Comparison of ENCODE assay signal across 8 mouse cellular contexts in genomic region chr12:80129531-80129930, GRCm38 (mm10). TPM values are rescaled to one million over a fixed set of nuclear protein-coding genes. Genes with fewer than 3 reads are reported as not detected.
DNase-seq lines count a peak whose midpoint lies in the region; ATAC-seq and TF ChIP-seq lines count a peak whose summit lies in the region.

No protein-coding gene starts in this region.

- ATAC-seq in heart, embryonic 12.5 days (ENCODE audit: insufficient number of reproducible peaks, low FRiP score) = no peak
- no peak for ATAC-seq in intestine, postnatal 0 days
- no peak for ATAC-seq in frontal cortex, adult (ENCODE audit: low TSS enrichment)
- ATAC-seq in midbrain, embryonic 14.5 days (ENCODE audit: low FRiP score, low TSS enrichment) = no peak

- no peak overlapping the region for H3K9ac ChIP-seq in heart, embryonic 12.5 days
- no peak overlapping the region for H3K9ac ChIP-seq in MEL (ENCODE audit: control insufficient read depth, low read depth, low read length, poor library complexity, severe bottlenecking)
- 0 out of 2 replicates have a peak overlapping the region, but pooled peaks have one; percentile 12 for H3K9ac ChIP-seq in intestine, postnatal 0 days (ENCODE audit: low read depth, low read length)
- H3K9ac ChIP-seq in midbrain, embryonic 14.5 days (replicated peaks; ENCODE audit: low read length) = no peak overlapping the region

- no peaks in the 10 kb centered on the region for H3K27me3 ChIP-seq in heart, embryonic 12.5 days (replicated peaks)
- no peaks in the 10 kb centered on the region for H3K27me3 ChIP-seq in MEL (ENCODE audit: control insufficient read depth in 1 of 2, insufficient read depth in 2 of 2, low read length in 2 of 2)
- no peaks in the 10 kb centered on the region for H3K27me3 ChIP-seq in intestine, postnatal 0 days (replicated peaks; ENCODE audit: control insufficient read depth, insufficient read depth, low read length)
- H3K27me3 ChIP-seq in midbrain, embryonic 14.5 days (ENCODE audit: control insufficient read depth, insufficient read depth, low read length) = no peaks in the 10 kb centered on the region

- H3K9me3 ChIP-seq in heart, embryonic 12.5 days (replicated peaks) = no peaks in the 10 kb centered on the region
- no peaks in the 10 kb centered on the region for H3K9me3 ChIP-seq in MEL (replicated peaks; ENCODE audit: insufficient read depth, low read length)
- no peaks in the 10 kb centered on the region for H3K9me3 ChIP-seq in intestine, postnatal 0 days (ENCODE audit: control insufficient read depth)
- H3K9me3 ChIP-seq in midbrain, embryonic 14.5 days (ENCODE audit: control insufficient read depth, low read length) = no peaks in the 10 kb centered on the region

- peaks cover 2% of the 10 kb centered on the region; the same call in 1 of the 2 replicates for H3K79me2 ChIP-seq in MEL (ENCODE audit: control insufficient read depth, insufficient read depth, low read length, poor library complexity)

- no peak for DNase-seq in heart, adult 11 months
- peak; percentile 52 for DNase-seq in MEL (ENCODE audit: low read depth, low spot score)
- DNase-seq in lung, postnatal 14 days = peak; percentile 64
- no peak for DNase-seq in urinary bladder, adult 18-20 months (ENCODE audit: low spot score in 2 of 2)
- DNase-seq in midbrain, embryonic 14.5 days = no peak

- peak overlapping the region; percentile 97; the same call in 1 of the 2 replicates for H3K27ac ChIP-seq in heart, embryonic 12.5 days (ENCODE audit: poor library complexity, severe bottlenecking)
- no peak overlapping the region for H3K27ac ChIP-seq in MEL (ENCODE audit: control insufficient read depth, low read depth, low read length)
- H3K27ac ChIP-seq in intestine, postnatal 0 days (ENCODE audit: low read depth, low read length) = 0 out of 2 replicates have a peak overlapping the region, but pooled peaks have one; percentile 99
- no peak overlapping the region for H3K27ac ChIP-seq in midbrain, embryonic 14.5 days (replicated peaks; ENCODE audit: low read depth, low read length)

- TF ChIP-seq POLR2A in MEL (IDR thresholded peaks at IDR 0.05; ENCODE audit: control insufficient read depth in 1 of 2, insufficient read depth in 1 of 2, low read depth in 1 of 2, low read length in 2 of 2, poor library complexity in 1 of 2) = no peak

- no peak overlapping the region for H3K4me2 ChIP-seq in heart, embryonic 12.5 days
- H3K4me2 ChIP-seq in intestine, postnatal 0 days (replicated peaks; ENCODE audit: low read depth) = peak overlapping the region; percentile 70; the same call in 1 of the 2 replicates
- H3K4me2 ChIP-seq in midbrain, embryonic 14.5 days (ENCODE audit: low read length) = no peak overlapping the region

- no peak for TF ChIP-seq RAD21 in MEL (IDR thresholded peaks at IDR 0.05; ENCODE audit: low read depth, low read length)

- no peak overlapping the region for H3K4me3 ChIP-seq in heart, embryonic 12.5 days
- no peak overlapping the region for H3K4me3 ChIP-seq in MEL (ENCODE audit: control insufficient read depth in 1 of 2, insufficient read depth in 1 of 2, low read depth in 2 of 2, low read length in 2 of 2)
- H3K4me3 ChIP-seq in intestine, postnatal 0 days (ENCODE audit: low read depth, low read length) = no peak overlapping the region
- no peak overlapping the region for H3K4me3 ChIP-seq in midbrain, embryonic 14.5 days (replicated peaks; ENCODE audit: low read depth, low read length)

- WGBS in heart, embryonic 12.5 days = 94% methylated on average over 8 of the region's 8 CpGs
- WGBS in intestine, postnatal 0 days = 93% methylated on average over 8 of the region's 8 CpGs
- WGBS in midbrain, embryonic 14.5 days = 98% methylated on average over 8 of the region's 8 CpGs

- no peak for TF ChIP-seq EP300 in MEL (IDR thresholded peaks at IDR 0.05; ENCODE audit: low read depth in 1 of 2, low read length in 2 of 2)

- TF ChIP-seq CTCF in MEL (IDR thresholded peaks at IDR 0.05 in 2 of 3, conservative IDR thresholded peaks at IDR 0.05 in 1 of 3; ENCODE audit: control insufficient read depth in 1 of 3, insufficient read depth in 1 of 3, low read depth in 2 of 3, low read length in 3 of 3, poor library complexity in 1 of 3, severe bottlenecking in 1 of 3) = peak; percentile 37 to 57 (median 51)
- peak; percentile 65 for TF ChIP-seq CTCF in intestine, postnatal 0 days (IDR thresholded peaks at IDR 0.05; ENCODE audit: low read depth)

- peaks cover 32% of the 10 kb centered on the region for H3K4me1 ChIP-seq in heart, embryonic 12.5 days (replicated peaks)
- H3K4me1 ChIP-seq in MEL (ENCODE audit: control insufficient read depth in 1 of 2, insufficient read depth in 2 of 2, low read length in 2 of 2) = peaks cover 16 to 20% of the 10 kb centered on the region in 2 experiments; a peak in 3 of 4 replicates
- peaks cover 13% of the 10 kb centered on the region for H3K4me1 ChIP-seq in intestine, postnatal 0 days (replicated peaks; ENCODE audit: control insufficient read depth, insufficient read depth, low read length)
- peaks cover 24% of the 10 kb centered on the region for H3K4me1 ChIP-seq in midbrain, embryonic 14.5 days (ENCODE audit: control insufficient read depth, insufficient read depth, low read length)

- peaks cover 22% of the 10 kb centered on the region for H3K36me3 ChIP-seq in heart, embryonic 12.5 days
- H3K36me3 ChIP-seq in MEL (ENCODE audit: control insufficient read depth in 1 of 2, insufficient read depth in 2 of 2, low read length in 2 of 2) = peaks cover 0 to 17% of the 10 kb centered on the region in 2 experiments; a peak in 2 of 4 replicates
- no peaks in the 10 kb centered on the region for H3K36me3 ChIP-seq in intestine, postnatal 0 days (ENCODE audit: control insufficient read depth, insufficient read depth)
- no peaks in the 10 kb centered on the region for H3K36me3 ChIP-seq in midbrain, embryonic 14.5 days (ENCODE audit: control insufficient read depth, insufficient read depth, low read length)

TF ChIP-seq in MEL, 35 proteins besides CTCF, POLR2A, EP300 and RAD21:
- TF ChIP-seq SMC3 (IDR thresholded peaks at IDR 0.05; ENCODE audit: low read depth, low read length) (peak; percentile 32; the same call in 1 of the 2 replicates), NRF1 (IDR thresholded peaks at IDR 0.05; ENCODE audit: insufficient read depth, low read depth, low read length, poor library complexity, severe bottlenecking) (no peak)

RNA-seq across cellular contexts. Expression of gene Zfp36l1, which starts 16.7 kb away (rescaled TPM):
- polyA plus RNA-seq in heart, embryonic 12.5 days (2016; fragmentation: Nextera tagmentation; extraction: Ambion mirVana) = 98.4 and 101 TPM in 2 replicates
- 1.2 and 1.5 TPM in 2 replicates for total RNA-seq in MEL (2012; rRNA removed)
- polyA plus RNA-seq in MEL (2012; ENCODE audit: insufficient read depth in 1 of 2, insufficient read length in 2 of 2, low read depth in 1 of 2, low replicate concordance in 2 of 2, missing spikeins in 1 of 2) = 10 to 100 TPM in 1 of 2 experiments, not detected in 1; 22.5 TPM
- 77.9 and 80.7 TPM in 2 replicates for polyA plus RNA-seq in intestine, postnatal 0 days (2015; fragmentation: Nextera tagmentation; extraction: Ambion mirVana)
- 32.3 and 52.3 TPM in 2 replicates for polyA plus RNA-seq in midbrain, embryonic 14.5 days (2014; fragmentation: Nextera tagmentation; extraction: Ambion mirVana)

Comparison
In these comparisons a context has a peak if more than half of its experiments do, and no peak if none do; other contexts are left out.
1. H3K27ac ChIP-seq: peak in heart, embryonic 12.5 days (single experiment) and intestine, postnatal 0 days (single experiment); none in MEL (single experiment) and midbrain, embryonic 14.5 days (single experiment).
2. DNase-seq: peak in MEL (single experiment) and lung, postnatal 14 days (single experiment); none in heart, adult 11 months (single experiment), urinary bladder, adult 18-20 months (0 of 2) and midbrain, embryonic 14.5 days (single experiment).